Mouse (Mus musculus) adipocyte (in vitro differentiated cells): ENCODE results near the gene C9.

Experiments
- DNase-seq: peaks from one replicate; pipeline ENCODE4 v3.0.0-alpha.2; 2016; ENCODE audit warnings: low spot score

The C9 gene

DNA sequence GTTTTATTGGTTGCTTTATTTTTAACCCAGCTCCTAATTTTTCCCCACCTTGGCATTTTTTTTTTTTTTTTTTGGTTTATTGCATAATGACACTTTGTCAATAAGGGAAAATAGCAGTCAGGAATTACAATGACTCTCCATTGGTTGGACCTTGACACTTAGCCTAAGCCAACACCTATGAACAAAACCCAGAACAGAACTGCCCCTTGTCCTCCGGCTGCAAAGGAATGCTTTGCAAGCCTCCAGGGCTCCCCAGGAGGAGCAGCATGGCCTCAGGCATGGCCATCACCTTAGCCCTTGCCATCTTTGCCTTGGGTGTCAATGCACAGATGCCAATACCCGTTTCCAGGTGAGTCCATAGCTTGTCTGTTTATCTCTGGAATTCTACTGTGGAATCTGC is at the start of gene C9:
TSS of gene C9 (plus strand) at position 193 of the 400 bp plus-strand sequence.
- no peak for DNase-seq

DNA sequence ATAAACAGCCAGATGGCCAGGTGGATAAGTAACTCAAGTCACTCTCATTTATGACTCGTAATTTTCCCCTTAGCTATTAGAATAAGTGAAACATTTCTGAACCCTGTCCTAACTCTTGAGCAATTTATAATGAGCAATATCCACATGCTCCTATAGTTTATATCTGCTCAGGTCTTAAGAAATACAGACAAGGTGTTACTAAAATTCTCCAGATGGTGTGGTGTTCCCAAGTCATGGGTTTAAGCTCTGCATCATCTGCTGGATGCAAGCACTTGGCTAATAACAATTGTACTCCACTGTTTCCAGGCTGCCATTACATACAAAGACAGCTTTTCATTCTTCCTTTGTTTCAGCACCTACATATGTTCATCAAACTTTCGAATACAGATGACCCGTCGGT is 46.9 kb upstream of the C9 start:
- no peak for DNase-seq

DNA sequence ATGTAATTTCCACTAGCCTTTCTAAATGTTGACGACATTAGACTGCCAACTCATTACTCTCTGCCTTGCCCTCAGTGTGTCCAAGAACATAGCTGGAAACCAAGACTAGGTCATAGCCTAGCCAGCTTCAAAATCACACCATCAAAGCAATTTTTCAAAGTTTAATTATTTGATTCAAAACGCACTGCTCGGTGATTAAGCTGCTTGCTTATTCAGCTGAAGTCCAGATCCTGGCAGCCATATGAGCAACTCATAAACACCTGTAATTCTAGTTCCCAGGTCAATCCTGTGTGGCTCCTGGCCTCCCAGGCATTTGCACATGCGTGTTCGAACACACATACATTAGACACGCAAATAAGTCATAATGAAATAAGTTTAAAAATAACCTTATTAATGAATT is 46.2 kb upstream of the C9 start:
- no peak for DNase-seq

DNA sequence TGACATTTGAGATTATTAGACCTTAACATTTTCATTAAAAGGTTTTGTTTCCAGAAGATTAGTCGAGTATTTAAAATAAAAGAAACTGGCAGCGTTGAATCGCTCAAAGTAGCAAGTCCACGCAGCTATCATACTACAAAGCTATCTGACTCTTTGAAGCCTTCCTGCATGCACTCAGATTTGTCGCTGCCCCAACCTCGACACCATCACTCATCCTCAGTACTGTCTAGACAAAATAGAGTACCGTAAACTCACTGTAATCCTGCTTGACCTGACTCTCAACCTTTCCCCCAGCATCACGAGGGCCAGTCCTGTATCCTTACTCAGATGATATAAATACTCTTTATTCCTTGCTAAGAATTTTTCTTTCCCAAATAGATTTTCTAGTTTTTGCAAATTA is 45.0 kb upstream of the C9 start:
- no peak for DNase-seq

DNA sequence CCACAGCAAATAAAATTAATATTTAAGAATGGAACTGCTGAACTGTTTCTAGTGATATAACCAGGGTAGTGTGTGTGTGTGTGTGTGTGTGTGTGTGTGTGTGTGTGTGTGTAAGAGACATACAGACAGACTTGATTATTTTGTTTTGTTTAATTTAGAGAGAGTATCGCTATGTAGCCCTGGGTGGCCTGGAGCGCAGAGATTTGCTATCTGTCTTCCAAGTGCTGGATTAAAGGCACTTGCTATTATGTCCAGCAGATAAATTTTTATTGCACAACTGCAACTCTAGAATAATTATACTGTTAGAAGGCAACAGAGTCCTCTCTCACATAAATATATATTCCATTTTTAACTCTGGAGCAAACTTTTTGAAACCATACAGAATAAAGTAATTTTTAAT is 42.7 kb upstream of the C9 start:
- no peak for DNase-seq

DNA sequence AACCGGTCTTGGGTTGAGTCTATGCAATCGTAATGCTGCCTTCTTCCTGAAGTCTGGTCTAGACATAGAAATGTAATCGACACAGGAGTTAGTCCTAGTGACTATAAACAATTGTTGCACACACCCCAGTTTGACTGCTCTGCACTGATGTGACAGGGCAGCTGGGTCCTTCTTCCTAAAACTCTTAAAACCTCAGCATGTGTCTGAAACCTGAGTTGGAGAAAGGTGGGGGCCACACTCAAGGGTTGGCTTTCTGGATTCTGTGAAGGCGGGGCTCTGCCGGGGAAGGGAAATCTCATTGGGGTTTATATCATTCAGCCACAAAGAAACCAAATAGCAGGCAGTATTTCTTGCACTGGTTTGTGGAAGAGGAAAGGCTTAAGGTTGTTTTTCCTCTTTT is 41.0 kb upstream of the C9 start:
- DNase-seq: no peak

DNA sequence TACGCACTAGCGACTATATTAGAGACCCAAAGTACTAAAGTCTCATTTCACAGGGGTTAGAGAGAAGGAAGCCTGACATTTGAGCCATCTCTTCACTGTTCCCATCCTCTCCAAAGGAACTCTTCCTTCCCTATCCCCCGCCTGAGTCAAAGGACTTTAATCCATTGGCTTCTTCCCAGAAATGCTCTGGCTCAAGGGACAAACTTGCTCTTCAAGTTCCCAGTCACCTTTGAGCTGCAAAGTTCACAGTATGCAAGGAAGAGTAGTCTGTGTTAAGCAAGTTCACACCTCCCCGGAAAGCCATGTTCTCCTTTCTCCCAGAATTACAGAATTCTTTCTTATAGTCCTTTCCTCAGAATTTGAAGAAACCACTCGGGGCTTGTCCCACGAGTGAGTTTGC is 38.4 kb upstream of the C9 start:
- peak; percentile 14 for DNase-seq

DNA sequence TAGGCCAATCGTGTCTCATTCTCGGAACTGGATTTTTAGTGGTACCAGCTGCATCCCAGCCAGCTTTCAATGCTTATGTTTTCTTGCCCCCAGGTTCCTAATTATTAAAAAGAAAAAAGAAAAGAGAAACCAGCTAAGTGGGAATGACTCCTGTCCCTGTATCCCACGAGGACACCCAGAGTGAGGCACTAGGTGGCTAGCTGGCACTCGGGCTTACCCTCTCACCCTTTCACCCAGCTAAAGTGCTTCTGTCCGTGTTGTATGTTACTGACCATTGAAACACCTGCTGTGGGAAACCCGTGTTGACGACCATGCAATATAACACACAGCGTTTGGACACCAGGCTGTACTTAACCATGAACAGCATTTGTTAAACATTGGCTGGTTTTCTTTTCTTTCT is 36.1 kb upstream of the C9 start:
- DNase-seq: no peak

DNA sequence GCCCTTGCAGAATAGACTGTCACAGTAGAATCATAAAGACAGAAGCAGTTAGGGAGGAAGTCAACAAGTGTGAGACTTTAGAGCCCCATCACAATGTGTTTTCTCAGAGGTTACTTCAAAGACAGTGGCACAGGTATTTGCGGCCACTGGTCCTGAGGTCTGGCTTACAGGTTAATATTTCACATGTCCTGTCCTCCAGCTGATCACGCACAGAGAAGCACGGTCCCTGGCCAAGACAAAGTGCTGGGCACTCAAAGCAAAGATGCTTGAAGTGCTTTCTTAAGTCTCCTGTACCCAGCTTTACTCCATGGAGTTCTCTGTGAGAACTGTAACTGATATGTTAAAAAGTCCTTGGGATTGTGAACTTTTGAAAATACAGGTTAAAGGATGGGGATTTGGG is 35.0 kb upstream of the C9 start:
- no peak for DNase-seq

DNA sequence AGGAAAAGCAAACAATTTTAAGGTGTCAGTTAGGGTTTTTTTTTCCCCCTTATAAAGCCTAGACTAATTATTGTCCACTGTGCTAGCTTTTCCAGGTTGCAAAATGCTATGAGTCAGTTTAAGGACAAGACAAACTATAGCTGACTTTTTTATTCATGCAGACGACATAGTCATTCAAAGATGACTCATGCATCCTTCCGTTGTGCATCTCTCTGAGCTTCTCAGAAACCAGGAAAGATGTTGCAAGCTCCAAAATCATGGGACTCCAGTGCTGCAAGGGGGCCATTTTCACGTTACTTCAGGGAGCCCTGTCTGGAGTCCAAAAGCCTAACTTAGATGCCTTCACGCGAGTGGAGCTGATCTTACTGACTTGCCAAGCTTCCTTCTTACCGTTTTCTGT is 33.8 kb upstream of the C9 start:
- DNase-seq: peak; percentile 17

DNA sequence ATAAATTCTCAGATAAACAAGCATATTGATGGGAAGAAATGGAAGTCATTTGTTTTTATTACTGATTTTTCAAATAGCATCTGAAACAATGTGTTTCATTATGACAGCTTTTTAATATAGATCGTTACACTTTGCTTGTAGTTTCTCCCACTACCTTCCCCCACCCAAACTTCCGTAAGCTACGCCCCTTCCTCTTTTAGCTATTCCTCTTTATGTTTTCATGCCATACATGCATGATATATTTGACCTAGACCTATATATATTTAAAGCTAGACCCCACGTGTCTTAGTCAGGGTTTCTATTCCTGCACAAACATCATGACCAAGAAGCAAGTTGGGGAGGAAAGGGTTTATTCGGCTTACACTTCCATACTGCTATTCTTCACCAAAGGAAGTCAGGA is 29.8 kb upstream of the C9 start:
- no peak for DNase-seq

DNA sequence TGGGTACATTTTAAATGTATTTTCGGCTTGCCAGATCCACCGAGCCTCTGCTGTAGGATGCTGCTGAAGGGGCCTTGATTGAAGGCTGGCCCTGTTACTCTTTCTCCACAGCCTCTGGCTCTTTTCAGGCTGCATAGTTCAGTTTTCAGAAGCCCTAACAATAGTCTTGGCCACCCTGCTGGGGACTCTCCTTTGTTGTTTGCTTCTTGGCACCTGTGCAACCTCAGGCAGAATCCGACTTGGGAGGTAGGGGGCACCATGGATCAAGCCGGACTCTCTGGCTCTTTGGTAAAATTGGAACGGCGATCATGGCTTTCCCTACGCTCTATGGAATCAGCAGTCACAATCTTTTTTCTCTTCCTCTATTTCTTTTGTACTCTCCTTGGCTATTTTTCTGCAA is 13.3 kb upstream of the C9 start:
- DNase-seq: no peak

DNA sequence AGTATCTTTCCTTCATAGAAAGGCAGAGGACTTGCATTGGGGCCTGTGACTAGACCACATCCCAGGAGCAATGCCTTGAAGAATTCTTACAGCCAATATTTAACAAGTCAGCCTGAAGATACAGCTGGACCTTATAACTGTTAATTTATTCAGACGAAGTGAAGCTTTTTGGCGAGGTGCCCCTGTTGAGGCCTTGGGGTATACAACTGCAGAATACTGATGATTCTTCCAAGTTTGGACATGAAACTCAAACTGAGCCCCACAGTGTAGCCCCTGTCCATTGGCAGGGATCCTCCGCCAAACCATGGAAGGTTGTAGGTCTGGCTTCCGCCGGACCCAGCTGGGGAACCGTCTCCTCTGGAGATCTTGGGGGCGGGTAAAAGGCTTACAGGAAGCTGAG is 12.7 kb upstream of the C9 start:
- DNase-seq: no peak

DNA sequence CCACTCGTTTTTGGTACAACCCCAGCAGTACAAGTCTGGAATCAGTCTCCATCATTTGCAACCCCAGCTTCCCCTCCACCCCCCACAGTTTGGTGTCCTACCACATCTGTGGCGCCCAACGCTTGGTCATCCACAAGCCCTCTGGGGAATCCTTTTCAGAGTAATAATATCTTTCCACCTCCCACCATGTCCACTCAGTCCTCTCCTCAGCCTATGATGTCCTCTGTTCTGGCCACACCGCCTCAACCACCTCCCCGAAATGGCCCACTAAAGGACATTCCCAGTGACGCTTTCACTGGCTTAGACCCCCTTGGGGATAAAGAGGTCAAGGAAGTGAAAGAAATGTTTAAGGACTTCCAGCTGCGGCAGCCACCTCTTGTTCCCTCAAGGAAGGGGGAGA is 9.8 kb upstream of the C9 start:
- no peak for DNase-seq

DNA sequence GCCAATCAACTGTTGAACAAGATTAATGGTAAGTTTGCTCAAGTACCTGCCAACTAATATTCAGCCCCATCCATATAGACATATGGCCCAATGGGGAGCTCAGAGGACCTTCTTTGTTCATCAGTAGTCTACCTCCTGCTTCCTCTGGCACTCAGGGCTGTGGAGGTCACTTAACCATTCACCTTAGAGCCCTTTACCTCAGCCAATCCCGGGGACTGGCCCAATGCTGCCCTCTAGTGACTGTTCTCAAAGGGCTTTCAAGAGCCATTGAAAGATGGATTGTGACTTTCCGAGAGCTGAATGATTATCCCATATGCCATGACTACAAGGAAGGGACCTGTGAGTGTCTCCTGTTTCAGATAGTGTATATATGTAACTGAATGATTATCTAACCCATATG is 9.4 kb upstream of the C9 start:
- peak; percentile 72 for DNase-seq

DNA sequence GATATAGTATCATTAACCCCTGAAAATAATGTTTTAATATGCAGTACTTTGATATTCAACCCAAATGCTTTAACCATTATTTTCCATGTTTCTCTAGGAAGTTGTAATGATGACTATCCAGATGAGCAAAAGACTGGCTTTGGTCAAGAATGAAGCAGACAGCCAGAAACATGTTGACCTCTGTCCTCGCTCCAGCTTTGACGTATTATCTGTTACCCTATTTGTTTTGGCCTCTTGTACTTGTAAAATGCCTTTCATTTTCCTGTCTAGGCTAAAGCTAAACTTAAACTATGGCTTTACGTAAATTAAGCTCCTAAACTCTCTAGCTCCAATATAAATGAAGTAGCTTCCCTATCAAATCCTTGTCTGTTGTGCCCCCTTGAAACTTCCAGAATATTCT is 6.4 kb upstream of the C9 start:
- no peak for DNase-seq

DNA sequence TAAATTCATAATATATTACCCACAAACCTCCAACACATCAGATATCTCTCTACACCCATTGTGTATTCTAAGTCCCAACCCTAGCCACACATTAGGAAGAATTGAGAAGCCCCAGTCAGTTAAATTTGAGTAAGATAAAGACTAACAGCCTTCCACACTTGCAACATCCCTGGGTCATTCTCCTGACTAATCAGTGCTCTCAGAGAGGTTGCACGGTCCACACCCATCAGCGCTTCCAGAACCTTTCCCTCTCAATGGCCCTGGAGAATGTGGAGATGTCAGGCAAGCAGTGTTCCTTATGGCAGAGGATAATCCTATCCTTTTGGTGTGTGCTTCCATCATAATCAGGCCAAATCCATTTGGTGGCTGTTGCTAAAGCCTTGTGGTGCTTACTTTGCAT is 675 bp upstream of the C9 start:
- no peak for DNase-seq

DNA sequence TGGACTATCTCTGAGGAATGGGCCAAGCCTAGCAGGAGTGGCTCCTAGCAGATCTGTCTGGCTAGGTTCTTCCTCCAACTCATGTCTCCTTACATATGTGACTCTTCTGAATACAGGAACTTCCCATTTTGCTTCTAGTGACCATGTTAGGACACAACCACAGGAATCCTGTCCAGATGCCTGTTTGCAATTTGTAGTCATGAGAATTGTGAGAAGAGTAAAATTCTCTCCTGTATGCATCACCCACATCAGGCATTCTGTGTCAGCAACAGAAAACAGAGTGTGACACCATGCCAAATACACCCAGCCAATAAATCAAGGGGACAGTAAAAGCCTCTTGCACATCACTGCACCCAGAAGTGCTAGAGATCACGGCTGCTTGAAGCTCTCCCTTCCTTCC is 1.1 kb downstream of the C9 start:
- no peak for DNase-seq

DNA sequence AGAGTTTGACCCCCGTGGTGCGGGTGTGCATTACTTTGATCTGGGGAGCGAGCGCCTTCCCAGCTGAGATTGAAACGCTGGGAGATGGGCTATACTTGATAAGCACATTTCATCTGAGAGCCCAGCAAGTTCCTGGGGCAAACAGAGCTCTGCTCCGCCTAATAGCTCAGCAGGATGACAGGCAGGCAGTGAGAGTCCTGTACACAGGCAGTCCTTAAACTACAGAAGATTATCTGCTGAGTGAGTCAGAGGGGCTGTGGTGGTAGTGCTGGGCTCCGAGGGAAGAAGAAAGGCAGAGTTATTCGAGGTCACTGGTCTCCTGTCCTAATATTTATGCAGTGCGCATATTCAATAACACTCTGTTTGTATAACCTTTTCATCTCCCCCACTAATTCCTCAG is 3.8 kb downstream of the C9 start:
- DNase-seq: no peak

DNA sequence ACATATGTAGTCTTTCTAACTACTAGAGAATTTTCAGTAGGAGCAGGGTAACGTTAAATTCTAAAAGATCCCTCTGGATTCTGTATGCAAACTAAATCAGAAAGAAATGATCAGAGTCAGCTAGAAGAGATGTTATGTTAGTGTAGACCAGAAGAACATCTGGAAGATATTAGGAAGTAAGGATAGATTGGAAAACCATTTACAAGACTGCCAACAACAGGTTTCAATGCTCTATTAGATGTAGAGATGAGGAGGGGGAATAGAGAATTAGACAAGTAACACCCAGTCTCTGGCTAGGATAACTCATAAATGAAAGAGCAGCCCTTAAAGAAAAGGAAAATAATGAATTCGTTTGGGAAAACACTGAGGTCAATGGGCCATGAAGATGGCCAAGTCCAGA is 9.3 kb downstream of the C9 start:
- no peak for DNase-seq

DNA sequence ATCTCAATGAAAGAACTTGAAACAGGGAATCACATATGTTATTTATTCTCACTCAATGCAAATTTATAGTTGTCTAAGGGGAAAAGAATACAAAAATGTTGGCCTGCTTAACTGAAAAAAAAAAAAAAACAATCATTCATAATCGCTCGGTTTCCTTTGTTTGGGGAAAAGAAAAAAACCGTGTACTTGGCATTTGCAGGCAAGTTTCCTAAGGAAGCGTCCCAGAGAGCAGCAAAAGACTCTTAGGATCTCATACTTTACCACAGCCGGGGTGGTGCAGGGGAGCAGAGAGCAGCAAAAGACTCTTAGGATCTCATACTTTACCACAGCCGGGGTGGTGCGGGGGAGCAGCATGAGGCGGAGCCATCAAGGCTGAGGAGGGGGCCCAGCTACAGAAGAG is 16.3 kb downstream of the C9 start:
- DNase-seq: no peak

DNA sequence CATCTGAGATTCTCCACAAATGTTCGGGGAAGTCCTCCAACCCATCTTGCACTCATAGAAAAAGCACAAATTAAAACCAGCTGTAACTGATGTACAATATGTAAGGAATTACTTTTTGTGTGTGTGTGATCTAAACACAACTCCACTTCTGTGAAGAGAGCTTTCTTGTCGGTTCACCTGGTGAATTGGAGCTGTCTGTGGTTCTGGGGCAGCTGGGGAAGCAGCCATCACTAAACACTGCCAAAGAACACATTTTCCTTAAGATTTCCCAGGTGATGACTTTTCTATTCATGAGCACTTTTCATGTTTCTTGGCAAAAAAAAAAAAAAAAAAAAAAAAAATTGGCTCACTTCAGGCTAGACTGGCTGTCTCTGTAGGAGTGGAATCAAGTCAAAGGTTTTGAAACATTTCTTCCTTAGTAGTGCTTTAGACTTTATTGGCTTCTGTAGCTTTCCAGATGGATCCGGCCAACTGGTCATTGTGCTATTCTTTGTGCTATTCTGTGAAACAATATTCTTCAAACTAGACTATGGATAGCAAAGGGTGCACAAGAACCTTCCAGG is 18.3 kb downstream of the C9 start:
- peak; percentile 34 for DNase-seq

DNA sequence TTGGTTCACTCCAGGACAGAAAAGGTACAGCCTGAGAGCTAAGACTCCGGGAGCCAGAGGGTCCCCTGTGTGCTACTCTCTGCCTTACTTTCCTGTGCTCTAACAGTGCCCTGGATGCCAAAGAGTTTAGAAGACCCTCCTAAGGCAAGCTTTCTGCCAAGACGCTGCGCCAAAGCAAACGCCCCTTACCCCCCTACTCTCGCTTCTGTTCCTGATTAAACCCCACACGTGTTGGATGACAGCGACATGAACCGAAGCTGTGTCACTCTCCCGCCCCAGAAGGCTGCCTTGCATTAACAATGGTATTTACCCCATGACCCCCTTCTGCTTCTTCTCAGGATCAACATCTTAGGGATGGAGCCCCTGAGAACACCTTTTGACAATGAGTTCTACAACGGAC is 21.9 kb downstream of the C9 start:
- DNase-seq: no peak

DNA sequence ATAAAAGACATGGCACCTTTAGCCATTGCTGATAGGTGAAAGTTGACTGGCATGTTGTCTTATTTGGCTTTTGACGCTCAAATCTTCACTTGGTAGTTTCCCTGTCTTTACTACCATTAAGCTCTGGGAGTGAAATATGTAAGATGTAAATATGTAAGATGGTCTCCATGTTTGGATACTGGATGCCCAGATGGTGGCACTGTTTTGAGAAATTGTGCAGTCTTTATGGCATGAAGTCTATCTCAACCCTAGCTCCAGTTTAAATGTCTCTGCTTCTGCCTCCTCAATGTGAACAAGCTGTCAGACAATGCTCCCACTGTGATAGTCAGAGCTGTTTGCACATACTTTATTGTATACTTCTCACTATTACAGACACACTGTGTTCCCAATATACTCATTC is 23.7 kb downstream of the C9 start:
- DNase-seq: no peak

DNA sequence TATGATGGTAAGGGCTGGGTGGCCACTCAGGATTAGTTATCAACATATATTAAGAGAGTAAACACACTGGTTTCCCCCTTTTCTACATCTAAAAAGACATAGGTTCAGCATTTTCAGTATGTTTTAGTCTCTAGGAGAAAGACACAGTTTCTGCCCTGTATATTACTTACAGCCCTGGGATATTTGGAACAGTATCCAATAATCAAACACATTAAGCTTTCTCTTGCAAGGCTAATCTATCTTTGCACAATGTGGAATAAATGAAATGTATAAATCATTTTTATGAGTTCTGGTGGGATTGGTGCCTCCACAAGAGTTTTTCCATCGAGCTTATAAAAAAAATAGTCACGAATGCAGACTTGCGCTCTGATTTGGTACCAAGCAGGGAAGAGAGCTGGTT is 24.3 kb downstream of the C9 start:
- DNase-seq: no peak
